Mouse (Mus musculus) erythroblast, embryonic 14.5 days (primary cell): ENCODE measurements around the gene Ccr4. TPM values are rescaled to one million over a fixed set of nuclear protein-coding genes. Genes with fewer than 3 reads are reported as not detected.

Source experiments
- H3K27me3 ChIP-seq: 2 replicates; pipeline ENCODE4 v1.6.1; 2012; ENCODE audit warnings: inconsistent platforms; ENCODE audit not compliant: control insufficient read depth
- H3K36me3 ChIP-seq: 2 replicates; pipeline ENCODE4 v1.6.1; 2012; ENCODE audit warnings: mild to moderate bottlenecking, inconsistent platforms; ENCODE audit not compliant: control insufficient read depth
- H3K4me1 ChIP-seq: 2 replicates; pipeline ENCODE4 v1.6.1; 2012; ENCODE audit warnings: inconsistent platforms; ENCODE audit not compliant: control insufficient read depth
- H3K4me3 ChIP-seq: replicated peaks from 2 replicates; pipeline ENCODE3; 2012; ENCODE audit warnings: moderate library complexity, mild to moderate bottlenecking, inconsistent platforms
- H3K9me3 ChIP-seq: 2 replicates; pipeline ENCODE4 v1.6.1; 2012; ENCODE audit warnings: low read length, inconsistent platforms, mixed read lengths; ENCODE audit not compliant: control insufficient read depth
- GATA1 ChIP-seq: IDR thresholded peaks from 2 replicates; pipeline ENCODE4 v1.6.1; 2012; ENCODE audit warnings: low read length, inconsistent platforms, mixed read lengths
- TAL1 ChIP-seq: IDR thresholded peaks from 3 replicates; pipeline ENCODE4 v1.6.1; 2012; ENCODE audit warnings: low read length, inconsistent platforms, mixed read lengths
- polyA plus RNA-seq: library from polyadenylated mRNA; stranded (reverse); fragments of >175 nt; gene quantifications from 2 replicates; pipeline ENCODE4 v1.2.3, GENCODE M21; 2012

Gene Ccr4
- polyA plus RNA-seq, 1 experiment = not detected

GRCm38 (mm10) chr9:114541279-114541741, 36.6 kb upstream of the Ccr4 start:
- H3K9me3 ChIP-seq = no peaks in the 10 kb centered on the region
- H3K4me3 ChIP-seq = no peak overlapping the region
- no peaks in the 10 kb centered on the region for H3K27me3 ChIP-seq
- TF ChIP-seq TAL1 = no peak
- TF ChIP-seq GATA1 = no peak
- no peaks in the 10 kb centered on the region; the same call in 1 of the 2 replicates for H3K4me1 ChIP-seq
- H3K36me3 ChIP-seq = no peaks in the 10 kb centered on the region

GRCm38 (mm10) chr9:114538996-114539563, 34.4 kb upstream of the Ccr4 start:
- H3K36me3 ChIP-seq = no peaks in the 10 kb centered on the region
- no peaks in the 10 kb centered on the region for H3K27me3 ChIP-seq

DNA sequence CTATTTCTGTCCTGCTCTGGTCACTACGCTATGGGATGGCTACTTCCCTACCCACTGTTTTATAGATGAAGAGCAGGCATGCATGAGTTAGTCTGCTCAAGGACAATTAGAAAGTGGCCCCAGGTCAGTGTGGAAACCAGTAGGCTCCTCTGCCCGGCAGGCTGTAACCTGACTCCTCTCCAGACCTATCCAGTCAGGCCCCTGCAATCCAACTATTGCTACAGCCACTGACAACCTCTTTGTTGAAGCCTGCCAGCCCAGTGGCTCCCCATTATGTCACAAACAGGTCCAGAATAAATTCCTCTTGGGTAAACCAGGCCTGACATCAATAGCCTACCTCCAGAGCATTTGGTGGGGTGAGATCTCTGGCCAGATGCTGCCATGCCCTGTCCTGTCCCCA, 31.9 kb upstream of the Ccr4 start:
- Histone ChIP-seq H3K9me3 (no peaks in the 10 kb centered on the region), H3K4me1 (no peaks in the 10 kb centered on the region; the same call in 1 of the 2 replicates), H3K36me3 (no peaks in the 10 kb centered on the region), H3K27me3 (no peaks in the 10 kb centered on the region), H3K4me3 (no peak overlapping the region)
- no peak for TF ChIP-seq GATA1
- TF ChIP-seq TAL1 = no peak

More at GRCm38 (mm10) chr9:114538996-114539563, 34.4 kb upstream of the Ccr4 start:
- Histone ChIP-seq H3K4me3 (no peak overlapping the region), H3K4me1 (no peaks in the 10 kb centered on the region; the same call in 1 of the 2 replicates), H3K9me3 (no peaks in the 10 kb centered on the region)
- TF ChIP-seq TAL1 (no peak), GATA1 (no peak)

- no peaks in the 10 kb centered on the region for H3K27me3 ChIP-seq
- no peaks in the 10 kb centered on the region for H3K4me1 ChIP-seq
- H3K9me3 ChIP-seq = no peaks in the 10 kb centered on the region
- H3K4me3 ChIP-seq = no peak overlapping the region
- H3K36me3 ChIP-seq = no peaks in the 10 kb centered on the region
- TF ChIP-seq GATA1 = no peak
- TF ChIP-seq TAL1 = no peak
These were observed 30.2 kb upstream of the Ccr4 start for GRCm38 (mm10) chr9:114534747-114535517.

- no peaks in the 10 kb centered on the region for H3K27me3 ChIP-seq
- no peaks in the 10 kb centered on the region for H3K4me1 ChIP-seq
- no peaks in the 10 kb centered on the region for H3K36me3 ChIP-seq
- no peak overlapping the region for H3K4me3 ChIP-seq
- no peaks in the 10 kb centered on the region for H3K9me3 ChIP-seq
- no peak for TF ChIP-seq TAL1
- TF ChIP-seq GATA1 = no peak
These were observed 29.1 kb upstream of the Ccr4 start for GRCm38 (mm10) chr9:114533848-114534247.

DNA sequence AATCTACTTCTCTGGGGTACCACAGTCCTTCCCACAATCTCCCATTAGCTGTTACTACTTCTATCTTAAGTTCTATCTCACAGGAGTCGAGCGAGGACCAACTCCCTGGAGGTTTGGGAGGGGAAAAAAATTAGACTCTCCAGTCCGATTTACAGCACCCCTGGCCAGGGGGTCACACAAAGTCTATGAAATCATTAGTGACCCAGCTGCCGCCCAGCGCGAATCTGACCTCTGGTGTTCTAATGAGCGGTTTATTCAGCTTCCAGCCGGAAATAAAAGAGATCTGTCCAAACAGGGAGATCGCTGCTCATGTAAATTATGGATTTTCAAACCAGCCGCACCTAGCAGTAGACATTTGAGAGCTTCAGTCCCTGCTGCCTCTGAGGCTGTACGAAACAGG, 26.6 kb upstream of the Ccr4 start:
- no peaks in the 10 kb centered on the region for H3K36me3 ChIP-seq
- no peaks in the 10 kb centered on the region for H3K9me3 ChIP-seq
- TF ChIP-seq GATA1 = no peak
- no peak for TF ChIP-seq TAL1
- no peak overlapping the region for H3K4me3 ChIP-seq
- peaks cover 4% of the 10 kb centered on the region; the same call in 1 of the 2 replicates for H3K4me1 ChIP-seq
- peaks cover 8% of the 10 kb centered on the region for H3K27me3 ChIP-seq

GRCm38 (mm10) chr9:114528680-114529048, 23.9 kb upstream of the Ccr4 start:
- H3K4me1 ChIP-seq = peaks cover 4% of the 10 kb centered on the region; the same call in 1 of the 2 replicates
- H3K27me3 ChIP-seq = peaks cover 8% of the 10 kb centered on the region
- no peaks in the 10 kb centered on the region for H3K9me3 ChIP-seq
- TF ChIP-seq TAL1 (no peak), GATA1 (no peak)
- no peaks in the 10 kb centered on the region; the same call in 1 of the 2 replicates for H3K36me3 ChIP-seq
- H3K4me3 ChIP-seq = no peak overlapping the region

DNA sequence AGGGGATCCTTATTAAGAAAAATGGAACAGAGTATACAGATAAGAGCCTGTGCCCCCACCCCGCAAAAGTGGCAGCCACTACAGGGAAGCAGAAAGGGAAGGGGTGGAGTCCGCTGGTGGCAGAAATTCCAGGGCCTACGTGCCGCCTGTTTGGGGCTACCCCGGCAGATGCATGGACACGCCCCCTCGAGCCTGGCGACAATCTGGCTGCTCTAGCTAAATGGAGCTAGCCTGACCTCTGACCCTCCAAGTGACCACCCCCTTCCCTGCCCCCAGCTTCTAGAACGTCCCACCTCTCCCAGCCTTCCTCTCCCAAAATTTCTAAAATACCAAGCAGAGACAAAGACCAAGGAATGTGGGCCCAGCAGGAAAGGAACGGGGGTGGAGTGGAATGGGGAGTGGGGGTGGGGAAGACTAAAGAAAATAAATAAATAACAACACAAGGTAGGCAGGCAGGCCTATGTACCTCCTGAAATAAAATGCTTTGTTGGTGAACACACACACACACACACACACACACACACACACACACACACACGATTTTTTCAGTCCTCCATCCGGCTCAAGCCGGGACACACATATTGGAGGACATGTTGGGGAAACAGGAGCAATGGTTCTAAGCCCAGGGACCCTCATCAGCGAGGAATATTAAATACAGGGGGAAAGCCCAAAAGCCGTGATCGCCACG, 23.4 kb upstream of the Ccr4 start:
- peaks cover 8% of the 10 kb centered on the region for H3K27me3 ChIP-seq
- H3K9me3 ChIP-seq = no peaks in the 10 kb centered on the region
- H3K4me3 ChIP-seq = no peak overlapping the region
- H3K36me3 ChIP-seq = no peaks in the 10 kb centered on the region; the same call in 1 of the 2 replicates
- H3K4me1 ChIP-seq = peaks cover 4% of the 10 kb centered on the region; the same call in 1 of the 2 replicates
- TF ChIP-seq GATA1 (no peak), TAL1 (no peak)

DNA sequence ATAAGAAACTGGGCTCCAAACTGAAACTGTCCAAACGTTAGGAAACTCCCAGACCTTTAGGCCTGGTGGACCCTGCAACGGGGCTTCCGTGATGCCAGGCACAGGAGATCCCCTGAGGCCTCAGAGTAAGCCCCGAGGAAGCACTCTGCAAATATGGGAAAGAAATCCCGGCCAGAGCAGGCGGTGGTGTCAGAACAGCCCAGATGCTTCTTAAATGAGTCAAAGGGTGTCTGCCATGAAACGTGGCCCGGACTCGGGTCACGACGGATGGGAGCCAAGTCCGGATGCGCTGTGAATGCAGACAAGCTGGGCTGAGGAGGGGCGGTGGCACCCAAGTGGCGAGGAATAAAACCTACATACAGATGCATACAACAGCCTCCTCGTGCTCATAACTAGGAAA, 22.4 kb upstream of the Ccr4 start:
- no peak overlapping the region for H3K4me3 ChIP-seq

More for the DNA sequence above, 22.4 kb upstream of the Ccr4 start:
- H3K27me3 ChIP-seq = peaks cover 8% of the 10 kb centered on the region
- no peaks in the 10 kb centered on the region for H3K9me3 ChIP-seq
- no peak for TF ChIP-seq GATA1
- TF ChIP-seq TAL1 = no peak
- peaks cover 4% of the 10 kb centered on the region; the same call in 1 of the 2 replicates for H3K4me1 ChIP-seq
- H3K36me3 ChIP-seq = no peaks in the 10 kb centered on the region; the same call in 1 of the 2 replicates
